Mouse (Mus musculus) gonadal fat pad, adult 2 months (tissue): ENCODE measurements around the gene Tmem212. TPM values are rescaled to one million over a fixed set of nuclear protein-coding genes. Genes with fewer than 3 reads are reported as not detected.

Experiments used
- DNase-seq: peaks from one replicate; pipeline ENCODE4 v3.0.0-alpha.2; 2012; ENCODE audit warnings: low read depth
- polyA plus RNA-seq: library from polyadenylated mRNA; depleted of rRNA; stranded (reverse); fragments of >200 nt; gene quantifications from 2 replicates; pipeline ENCODE4 v1.2.3, GENCODE M21; 2012; rRNA removed

The Tmem212 gene
- polyA plus RNA-seq, 1 experiment, result 13.5 TPM

- DNase-seq, result no peak
Measured at GRCm38 (mm10) chr3:27843266-27843665, 52.9 kb downstream of the Tmem212 start.

- DNase-seq, result no peak
Measured at GRCm38 (mm10) chr3:27842856-27843255, 53.3 kb downstream of the Tmem212 start.

- no peak for DNase-seq
Measured at GRCm38 (mm10) chr3:27840311-27840710, 55.9 kb downstream of the Tmem212 start.

GRCm38 (mm10) chr3:27839795-27840194, 56.4 kb downstream of the Tmem212 start:
- no peak for DNase-seq

- no peak for DNase-seq
Measured at GRCm38 (mm10) chr3:27839231-27839630, 56.9 kb downstream of the Tmem212 start.

- no peak for DNase-seq
Measured at GRCm38 (mm10) chr3:27836297-27836696, 59.9 kb downstream of the Tmem212 start.

GRCm38 (mm10) chr3:27835786-27836185, 60.4 kb downstream of the Tmem212 start:
- no peak for DNase-seq

GRCm38 (mm10) chr3:27828755-27829154, 67.4 kb downstream of the Tmem212 start:
- DNase-seq, result no peak

- DNase-seq, result no peak
Measured at GRCm38 (mm10) chr3:27827236-27827635, 68.9 kb downstream of the Tmem212 start.

GRCm38 (mm10) chr3:27825985-27826384, 70.2 kb downstream of the Tmem212 start:
- DNase-seq, result no peak

Other genes with a start within 250 kb of the Tmem212 start
- 30.1 and 40.5 TPM in 2 replicates for gene Fndc3b, start 185.1 kb downstream of the Tmem212 start, polyA plus RNA-seq
- 2.7 and 4.8 TPM in 2 replicates for gene Pld1, start 42.3 kb upstream of the Tmem212 start, polyA plus RNA-seq